Mouse (Mus musculus) bone marrow, adult 2 months (tissue): ENCODE results near the gene Map2k5. TPM values are rescaled to one million over a fixed set of nuclear protein-coding genes. Genes with fewer than 3 reads are reported as not detected.

Source experiments
- H3K27ac ChIP-seq: fragments of 200-500 bp; 2 replicates; pipeline ENCODE4 v1.5.1; 2012; ENCODE audit warnings: low read depth, mild to moderate bottlenecking, control low read depth, inconsistent platforms, low read length; ENCODE audit not compliant: control insufficient read depth, poor library complexity, insufficient read depth
- H3K4me1 ChIP-seq: fragments of 200-500 bp; 2 replicates; pipeline ENCODE4 v1.6.1; 2011; ENCODE audit warnings: low read length; ENCODE audit not compliant: control insufficient read depth, insufficient read depth
- H3K4me3 ChIP-seq: fragments of 200-500 bp; replicated peaks from 2 replicates; pipeline ENCODE3; 2011; ENCODE audit warnings: mild to moderate bottlenecking, low read depth, low read length, control low read depth; ENCODE audit not compliant: control insufficient read depth
- CTCF ChIP-seq: fragments of 200-500 bp; IDR thresholded peaks from 2 replicates; pipeline ENCODE4 v1.5.1; 2011; ENCODE audit warnings: low read length, control low read depth; ENCODE audit not compliant: control insufficient read depth, insufficient read depth
- POLR2A ChIP-seq: fragments of 200-500 bp; IDR thresholded peaks from 2 replicates; pipeline ENCODE4 v1.6.1; 2011; ENCODE audit warnings: low read depth, mild to moderate bottlenecking, control low read depth, low read length, borderline replicate concordance; ENCODE audit not compliant: control insufficient read depth
- WGBS: fragments of 180-500 bp; shearing (Covaris S2); methylation state at CpG from one replicate; pipeline ENCODE4 v1.1.7; 2018; 5-methylcytosine and 5-hydroxymethylcytosine counted together
- polyA plus RNA-seq: library from polyadenylated mRNA; stranded (reverse); fragments of >200 nt; gene quantifications from 2 replicates; pipeline ENCODE4 v1.2.4, GENCODE M21; 2011; ENCODE audit warnings: low replicate concordance; ENCODE audit not compliant: missing spikeins, insufficient read depth, insufficient read length

Map2k5 gene
- polyA plus RNA-seq, 1 experiment: 13.9 TPM

- WGBS: 2% methylated on average over 20 of the region's 20 CpGs
- Histone ChIP-seq H3K27ac (no peak overlapping the region), H3K4me1 (no peaks in the 10 kb centered on the region), H3K4me3 (no peak overlapping the region)
- no peak for TF ChIP-seq CTCF
- TF ChIP-seq POLR2A: no peak
These were observed 230.8 kb downstream of the Map2k5 start for GRCm38 (mm10) chr9:63146856-63147274.

DNA sequence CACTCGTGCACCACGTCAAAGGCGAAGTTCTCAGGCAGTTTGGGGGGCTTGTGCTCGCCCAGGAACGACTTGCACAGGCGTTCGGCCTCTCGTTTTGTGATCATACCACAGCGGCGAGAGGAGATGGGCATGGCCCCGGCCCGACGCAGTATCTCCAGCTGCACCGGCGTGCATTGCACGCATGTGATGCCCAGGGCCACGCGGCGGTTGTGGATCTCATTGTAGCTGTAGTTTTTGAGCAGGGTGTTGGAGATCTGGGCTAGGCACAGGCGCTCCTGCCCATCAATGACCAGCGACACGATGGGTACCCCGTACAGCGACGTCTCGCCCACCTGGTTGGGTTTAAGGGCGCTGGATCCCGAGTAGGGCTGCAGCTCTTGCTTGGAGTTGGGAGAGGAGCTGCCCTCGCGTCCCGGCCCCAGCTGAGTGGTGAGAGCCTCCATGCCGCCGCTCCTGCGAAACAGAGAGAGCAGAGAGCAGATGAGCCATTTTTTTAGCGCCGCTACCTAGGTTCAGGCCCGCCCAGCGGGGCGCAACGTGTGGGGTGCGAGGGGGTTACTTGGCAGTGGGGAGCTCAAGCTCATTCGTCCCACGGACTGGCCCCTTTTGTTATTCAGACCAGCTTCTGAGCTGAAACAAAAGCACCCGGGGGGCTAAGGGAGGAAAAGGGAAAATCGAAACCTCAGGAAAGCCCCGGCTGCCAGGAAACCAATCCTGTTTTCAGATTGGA is 231.4 kb downstream of the Map2k5 start:
- no peak overlapping the region for H3K4me3 ChIP-seq
- no peak overlapping the region for H3K27ac ChIP-seq
- H3K4me1 ChIP-seq: no peaks in the 10 kb centered on the region
- no peak for TF ChIP-seq POLR2A
- no peak for TF ChIP-seq CTCF
- 4% methylated on average over 46 of the region's 46 CpGs for WGBS

- H3K4me1 ChIP-seq: no peaks in the 10 kb centered on the region
- no peak for TF ChIP-seq POLR2A
- no peak for TF ChIP-seq CTCF
- H3K4me3 ChIP-seq: no peak overlapping the region
- 4% methylated on average over 73 of the region's 73 CpGs for WGBS
- no peak overlapping the region; the same call in 1 of the 2 replicates for H3K27ac ChIP-seq
These were observed 232.2 kb downstream of the Map2k5 start for GRCm38 (mm10) chr9:63145249-63146125.

DNA sequence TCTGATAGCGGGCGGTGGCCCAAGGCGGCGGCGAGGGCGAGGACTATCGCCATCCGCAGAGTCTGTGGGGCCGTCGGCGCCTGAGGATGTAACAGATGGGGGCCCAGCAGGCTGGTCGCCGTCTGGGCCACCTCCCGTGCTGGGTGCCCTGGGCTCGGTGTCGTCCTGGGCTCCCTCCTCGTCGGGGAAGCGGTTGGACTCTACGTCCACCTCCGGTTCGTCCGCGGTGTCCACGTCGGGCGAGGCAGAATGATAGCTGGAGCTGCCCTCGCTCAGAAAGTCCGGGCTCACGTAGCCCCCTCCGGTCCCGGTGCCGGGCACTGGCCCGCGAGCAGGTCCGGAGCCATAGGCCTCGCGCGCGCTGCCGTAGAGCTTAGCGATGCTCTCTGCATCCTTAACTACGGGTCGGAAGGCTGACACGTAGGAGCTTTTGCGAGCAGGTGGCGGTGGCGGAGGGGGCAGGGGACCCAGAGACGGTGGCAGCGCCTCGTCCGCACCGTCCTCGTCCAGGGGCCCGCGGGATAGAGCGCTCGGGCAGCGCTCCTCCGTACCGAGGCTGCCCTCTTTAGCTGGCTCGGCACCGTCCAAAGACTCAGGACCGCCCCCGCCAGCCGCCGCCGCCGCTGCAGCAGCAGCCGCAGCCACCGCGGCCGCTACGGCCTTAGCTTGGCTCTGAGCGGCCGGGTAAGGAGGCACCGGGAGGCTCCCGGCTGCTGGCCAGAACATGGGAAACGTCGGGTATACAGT is 233.0 kb downstream of the Map2k5 start:
- WGBS: 4% methylated on average over 80 of the region's 80 CpGs
- Histone ChIP-seq H3K4me1 (no peaks in the 10 kb centered on the region), H3K4me3 (no peak overlapping the region), H3K27ac (no peak overlapping the region; the same call in 1 of the 2 replicates)
- TF ChIP-seq CTCF: no peak
- no peak for TF ChIP-seq POLR2A

DNA sequence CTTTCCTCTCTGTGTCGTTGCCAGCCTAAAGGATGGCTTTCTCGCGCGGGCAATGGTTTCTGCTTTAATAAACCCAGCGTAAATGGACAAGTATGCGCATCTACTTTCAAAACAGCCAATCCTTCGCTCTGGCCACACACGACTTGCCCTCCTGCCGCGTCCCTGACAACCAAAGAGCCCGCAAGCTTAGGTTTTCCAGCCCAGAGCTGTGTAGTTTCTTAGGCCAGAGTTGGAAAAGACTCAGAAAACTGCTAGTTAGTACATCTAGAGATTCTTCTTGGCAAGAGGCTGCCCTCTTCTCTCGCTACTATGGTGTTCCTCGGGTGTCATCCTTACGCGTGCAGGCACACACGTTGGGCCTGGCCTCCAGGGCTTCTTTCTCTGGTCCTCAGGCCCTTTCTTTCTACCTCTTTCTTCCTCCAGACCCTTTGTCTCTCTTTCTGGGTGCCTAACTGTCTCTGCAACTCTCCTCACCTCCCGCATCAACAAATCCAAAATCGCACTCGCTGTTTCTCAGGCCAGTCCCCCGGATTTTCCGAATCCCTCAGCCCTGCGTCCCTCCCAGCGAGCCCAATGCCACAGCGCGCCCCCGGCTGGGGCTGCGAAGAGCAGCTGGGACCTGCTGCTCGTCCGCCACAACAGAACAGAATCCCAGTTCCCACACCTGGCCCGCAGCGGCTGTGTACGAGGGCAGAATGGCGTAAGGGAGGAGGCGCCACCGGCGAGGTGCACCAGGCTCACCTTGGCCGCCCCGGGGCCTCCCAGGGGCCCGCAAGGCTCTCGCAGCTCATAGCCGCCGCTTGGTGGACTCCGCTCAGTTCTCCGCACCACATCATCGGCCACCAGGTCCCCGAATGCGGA is 233.8 kb downstream of the Map2k5 start:
- no peak for TF ChIP-seq CTCF
- TF ChIP-seq POLR2A: no peak
- no peak overlapping the region for H3K4me3 ChIP-seq
- H3K27ac ChIP-seq: no peak overlapping the region
- WGBS: 5% methylated on average over 47 of the region's 47 CpGs
- no peaks in the 10 kb centered on the region for H3K4me1 ChIP-seq

GRCm38 (mm10) chr9:63143227-63143626 is 234.5 kb downstream of the Map2k5 start:
- no peak overlapping the region for H3K27ac ChIP-seq
- H3K4me3 ChIP-seq: no peak overlapping the region
- WGBS: under 1% methylated on average over 25 of the region's 25 CpGs
- no peaks in the 10 kb centered on the region for H3K4me1 ChIP-seq
- TF ChIP-seq POLR2A (no peak), CTCF (no peak)

DNA sequence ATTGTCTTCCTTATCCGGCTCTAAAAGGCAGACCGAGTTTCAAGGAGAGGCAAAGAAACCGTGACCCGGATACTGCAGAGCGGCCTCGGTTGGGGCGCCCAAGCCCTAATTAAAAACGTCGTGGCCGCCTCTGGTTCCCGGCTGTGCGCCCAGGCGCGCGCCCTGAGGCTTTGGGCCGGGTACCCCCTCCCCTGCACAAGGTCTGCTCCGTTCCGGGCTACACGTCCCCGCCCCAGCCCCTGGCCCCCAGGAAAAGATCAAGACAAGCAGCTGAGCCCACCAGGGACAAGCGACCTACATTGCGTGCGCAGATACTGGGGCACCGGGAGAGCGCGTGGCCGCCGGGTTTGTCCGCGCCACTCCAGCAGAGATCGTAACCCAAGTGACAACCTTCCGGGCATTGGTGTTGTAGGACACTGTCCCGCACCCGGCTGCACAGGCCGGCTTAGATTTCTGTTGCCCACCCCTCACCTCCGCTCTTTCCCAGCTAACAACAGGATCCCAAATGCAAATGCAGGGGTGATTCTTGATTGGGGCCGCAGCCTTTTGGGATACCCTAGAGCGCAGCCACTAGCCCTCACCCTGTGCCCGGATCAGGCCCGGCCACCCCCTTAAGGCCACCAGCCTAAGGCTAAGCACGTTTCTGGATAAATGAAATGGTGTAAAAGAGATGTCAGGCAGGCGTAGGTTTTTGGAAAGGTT is 235.2 kb downstream of the Map2k5 start:
- Histone ChIP-seq H3K27ac (no peak overlapping the region), H3K4me1 (no peaks in the 10 kb centered on the region), H3K4me3 (no peak overlapping the region)
- TF ChIP-seq CTCF (no peak), POLR2A (no peak)
- WGBS: 4% methylated on average over 42 of the region's 42 CpGs
